Mouse (Mus musculus): ENCODE data around the gene Grk5. TPM values are rescaled to one million over a fixed set of nuclear protein-coding genes. Genes with fewer than 3 reads are reported as not detected.

Gene Grk5
- polyA plus RNA-seq, 1 experiment = 11.2 TPM

GRCm38 (mm10) chr19:60994214-60994613, 104.7 kb downstream of the Grk5 start:
- peaks cover 3% of the 10 kb centered on the region for H3K4me1 ChIP-seq (ENCODE audit: control insufficient read depth, insufficient read depth, low read length)
- H3K27ac ChIP-seq (ENCODE audit: insufficient read depth, low read depth, low read length) = no peak overlapping the region
- no peak for TF ChIP-seq CTCF (IDR thresholded peaks at IDR 0.05; ENCODE audit: low read depth, low read length)
- no peak for TF ChIP-seq POLR2A (IDR thresholded peaks at IDR 0.05; ENCODE audit: borderline replicate concordance, low read depth, low read length)
- H3K4me3 ChIP-seq (ENCODE audit: insufficient read depth, low read length) = no peak overlapping the region

GRCm38 (mm10) chr19:60994845-60995244, 105.3 kb downstream of the Grk5 start:
- H3K4me1 ChIP-seq (ENCODE audit: control insufficient read depth, insufficient read depth, low read length) = peaks cover 8% of the 10 kb centered on the region
- no peak overlapping the region for H3K27ac ChIP-seq (ENCODE audit: insufficient read depth, low read depth, low read length)
- H3K4me3 ChIP-seq (ENCODE audit: insufficient read depth, low read length) = no peak overlapping the region
- TF ChIP-seq POLR2A (IDR thresholded peaks at IDR 0.05; ENCODE audit: borderline replicate concordance, low read depth, low read length) (no peak), CTCF (IDR thresholded peaks at IDR 0.05; ENCODE audit: low read depth, low read length) (no peak)

- no peak overlapping the region for H3K4me3 ChIP-seq (ENCODE audit: insufficient read depth, low read length)
- H3K4me1 ChIP-seq (ENCODE audit: control insufficient read depth, insufficient read depth, low read length) = peaks cover 17% of the 10 kb centered on the region
- no peak for TF ChIP-seq POLR2A (IDR thresholded peaks at IDR 0.05; ENCODE audit: borderline replicate concordance, low read depth, low read length)
- TF ChIP-seq CTCF (IDR thresholded peaks at IDR 0.05; ENCODE audit: low read depth, low read length) = no peak
- no peak overlapping the region for H3K27ac ChIP-seq (ENCODE audit: insufficient read depth, low read depth, low read length)
These were observed 108.2 kb downstream of the Grk5 start for GRCm38 (mm10) chr19:60997784-60998183.

GRCm38 (mm10) chr19:60999652-61000051, 110.1 kb downstream of the Grk5 start:
- TF ChIP-seq CTCF (IDR thresholded peaks at IDR 0.05; ENCODE audit: low read depth, low read length) (no peak), POLR2A (IDR thresholded peaks at IDR 0.05; ENCODE audit: borderline replicate concordance, low read depth, low read length) (no peak)
- H3K27ac ChIP-seq (ENCODE audit: insufficient read depth, low read depth, low read length) = peak overlapping the region; percentile 54

GRCm38 (mm10) chr19:61000958-61001357, 111.4 kb downstream of the Grk5 start:
- H3K4me1 ChIP-seq (ENCODE audit: control insufficient read depth, insufficient read depth, low read length) = peaks cover 17% of the 10 kb centered on the region
- H3K4me3 ChIP-seq (ENCODE audit: insufficient read depth, low read length) = no peak overlapping the region
- H3K27ac ChIP-seq (ENCODE audit: insufficient read depth, low read depth, low read length) = no peak overlapping the region
- TF ChIP-seq CTCF (IDR thresholded peaks at IDR 0.05; ENCODE audit: low read depth, low read length) (no peak), POLR2A (IDR thresholded peaks at IDR 0.05; ENCODE audit: borderline replicate concordance, low read depth, low read length) (no peak)

More at GRCm38 (mm10) chr19:60999652-61000051, 110.1 kb downstream of the Grk5 start:
- peaks cover 17% of the 10 kb centered on the region for H3K4me1 ChIP-seq (ENCODE audit: control insufficient read depth, insufficient read depth, low read length)
- H3K4me3 ChIP-seq (ENCODE audit: insufficient read depth, low read length) = no peak overlapping the region

GRCm38 (mm10) chr19:61009266-61009665, 119.7 kb downstream of the Grk5 start:
- no peak for TF ChIP-seq CTCF (IDR thresholded peaks at IDR 0.05; ENCODE audit: low read depth, low read length)
- no peak for TF ChIP-seq POLR2A (IDR thresholded peaks at IDR 0.05; ENCODE audit: borderline replicate concordance, low read depth, low read length)
- Histone ChIP-seq H3K4me3 (ENCODE audit: insufficient read depth, low read length) (no peak overlapping the region), H3K27ac (ENCODE audit: insufficient read depth, low read depth, low read length) (no peak overlapping the region), H3K4me1 (ENCODE audit: control insufficient read depth, insufficient read depth, low read length) (no peaks in the 10 kb centered on the region)

GRCm38 (mm10) chr19:61017477-61018266, 128.1 kb downstream of the Grk5 start:
- no peak overlapping the region for H3K27ac ChIP-seq (ENCODE audit: insufficient read depth, low read depth, low read length)
- no peak for TF ChIP-seq POLR2A (IDR thresholded peaks at IDR 0.05; ENCODE audit: borderline replicate concordance, low read depth, low read length)
- TF ChIP-seq CTCF (IDR thresholded peaks at IDR 0.05; ENCODE audit: low read depth, low read length) = no peak
- peaks cover 16% of the 10 kb centered on the region for H3K4me1 ChIP-seq (ENCODE audit: control insufficient read depth, insufficient read depth, low read length)
- no peak overlapping the region for H3K4me3 ChIP-seq (ENCODE audit: insufficient read depth, low read length)

GRCm38 (mm10) chr19:61021502-61021901, 132.0 kb downstream of the Grk5 start:
- Histone ChIP-seq H3K27ac (ENCODE audit: insufficient read depth, low read depth, low read length) (no peak overlapping the region), H3K4me3 (ENCODE audit: insufficient read depth, low read length) (no peak overlapping the region), H3K4me1 (ENCODE audit: control insufficient read depth, insufficient read depth, low read length) (peaks cover 16% of the 10 kb centered on the region)
- TF ChIP-seq POLR2A (IDR thresholded peaks at IDR 0.05; ENCODE audit: borderline replicate concordance, low read depth, low read length) (no peak), CTCF (IDR thresholded peaks at IDR 0.05; ENCODE audit: low read depth, low read length) (no peak)

GRCm38 (mm10) chr19:61021939-61022566, 132.5 kb downstream of the Grk5 start:
- no peak for TF ChIP-seq CTCF (IDR thresholded peaks at IDR 0.05; ENCODE audit: low read depth, low read length)
- no peak for TF ChIP-seq POLR2A (IDR thresholded peaks at IDR 0.05; ENCODE audit: borderline replicate concordance, low read depth, low read length)
- H3K4me3 ChIP-seq (ENCODE audit: insufficient read depth, low read length) = no peak overlapping the region
- H3K4me1 ChIP-seq (ENCODE audit: control insufficient read depth, insufficient read depth, low read length) = peaks cover 14% of the 10 kb centered on the region
- no peak overlapping the region for H3K27ac ChIP-seq (ENCODE audit: insufficient read depth, low read depth, low read length)

GRCm38 (mm10) chr19:61031570-61031969, 142.0 kb downstream of the Grk5 start:
- TF ChIP-seq POLR2A (IDR thresholded peaks at IDR 0.05; ENCODE audit: borderline replicate concordance, low read depth, low read length) (no peak), CTCF (IDR thresholded peaks at IDR 0.05; ENCODE audit: low read depth, low read length) (no peak)
- peaks cover 6% of the 10 kb centered on the region for H3K4me1 ChIP-seq (ENCODE audit: control insufficient read depth, insufficient read depth, low read length)
- H3K27ac ChIP-seq (ENCODE audit: insufficient read depth, low read depth, low read length) = no peak overlapping the region
- H3K4me3 ChIP-seq (ENCODE audit: insufficient read depth, low read length) = no peak overlapping the region

Data from bone marrow macrophage, adult 2 months (primary cell).